Mouse (Mus musculus) CH12.LX (cell line): ENCODE results near the gene Cfap69.

Experiments
- CTCF ChIP-seq, 2 experiments: IDR thresholded peaks in 1 of 2; conservative IDR thresholded peaks in 1 of 2; 2 replicates each; pipeline ENCODE4 v1.5.1; 2011 to 2012; ENCODE audit warnings: low read depth in 2 of 2, low read length in 2 of 2, improper control_type of control experiment in 1 of 2, inconsistent platforms in 1 of 2, mild to moderate bottlenecking in 1 of 2, moderate library complexity in 1 of 2
- E2F4 ChIP-seq: IDR thresholded peaks from 2 replicates; pipeline ENCODE4 v1.6.1; 2011; ENCODE audit warnings: low read depth, low read length, improper control_type of control experiment; ENCODE audit not compliant: insufficient replicate concordance
- GABPA ChIP-seq: IDR thresholded peaks from 2 replicates; pipeline ENCODE4 v1.6.1; 2012; ENCODE audit warnings: low read depth, low read length, improper control_type of control experiment, inconsistent platforms; ENCODE audit not compliant: insufficient replicate concordance
- JUND ChIP-seq: conservative IDR thresholded peaks from 2 replicates; pipeline ENCODE4 v1.6.1; 2011; ENCODE audit warnings: low read depth, low read length, improper control_type of control experiment
- RAD21 ChIP-seq: IDR thresholded peaks from 2 replicates; pipeline ENCODE4 v1.6.1; 2011; ENCODE audit warnings: low read depth, mild to moderate bottlenecking, low read length, improper control_type of control experiment, moderate library complexity

DNA sequence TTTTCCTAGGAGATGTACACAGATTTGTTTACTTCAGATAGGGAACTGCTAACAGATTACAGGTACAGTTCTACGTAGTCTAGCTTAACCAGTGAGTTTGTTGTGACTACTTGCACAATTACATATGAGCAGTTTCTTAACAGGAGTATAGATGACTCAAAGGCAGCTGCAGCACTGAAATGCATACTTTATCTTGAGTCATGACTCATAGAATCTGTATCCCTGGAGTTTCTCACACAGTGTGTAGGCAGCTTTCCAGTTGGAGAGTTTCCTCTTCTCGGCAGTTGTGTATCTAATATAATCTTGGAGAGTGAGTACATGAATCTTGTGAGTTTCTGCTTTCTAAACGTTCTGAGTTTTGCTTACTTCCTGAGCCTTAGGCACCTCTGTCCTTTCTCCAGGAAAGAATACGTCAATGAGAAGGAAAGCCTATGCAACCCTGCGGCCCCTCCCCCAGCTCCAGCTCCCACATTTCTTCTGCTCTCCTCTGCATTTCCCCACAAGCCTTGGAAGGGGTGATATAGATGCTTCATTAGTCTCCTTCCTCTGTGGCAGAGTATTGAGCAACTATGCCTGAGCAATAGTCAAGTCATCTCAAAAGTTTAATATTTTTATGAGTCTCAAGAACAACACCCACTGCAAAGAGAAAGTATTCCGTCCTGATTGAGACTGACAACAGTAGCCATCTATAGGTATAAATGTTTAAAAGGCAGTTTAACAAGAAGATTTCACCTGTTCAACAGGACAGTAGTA lies 15.0 kb downstream of the Cfap69 start:
- TF ChIP-seq CTCF (conservative IDR thresholded peaks at IDR 0.05 in 1 of 2, IDR thresholded peaks at IDR 0.05 in 1 of 2; ENCODE audit: low read depth in 2 of 2, low read length in 2 of 2), result no peak
- no peak for TF ChIP-seq JUND
- no peak for TF ChIP-seq E2F4
- TF ChIP-seq GABPA, result no peak
- TF ChIP-seq RAD21, result no peak
